Mouse (Mus musculus): ENCODE measurements around the gene Pdcd4.

Gene Pdcd4

DNA sequence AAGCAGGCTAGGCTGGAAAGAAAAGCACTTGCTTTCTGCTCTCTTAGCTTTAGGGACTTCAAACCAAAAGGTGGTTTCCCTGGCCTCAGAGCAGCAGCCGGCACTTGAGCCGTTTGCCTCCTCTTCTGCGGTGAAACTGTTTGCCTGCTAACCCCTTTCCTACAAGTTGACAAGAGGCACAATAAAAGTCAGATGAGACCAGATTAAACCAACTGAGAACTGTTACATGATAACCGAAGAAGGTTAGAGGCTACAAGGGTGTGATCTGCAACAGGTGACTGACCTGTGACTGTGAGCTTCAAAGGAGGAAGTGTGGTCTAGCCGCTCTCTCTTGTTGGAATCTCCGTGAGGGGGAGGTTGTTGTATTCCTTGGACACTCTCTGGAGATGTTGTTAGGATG is 20.5 kb upstream of the Pdcd4 start:
- DNase-seq (ENCODE audit: low spot score): no peak

- DNase-seq (ENCODE audit: low spot score): no peak
Observed at GRCm38 (mm10) chr19:53872994-53873713, 18.9 kb upstream of the Pdcd4 start.

- no peak for DNase-seq (ENCODE audit: low spot score)
Observed at GRCm38 (mm10) chr19:53875246-53875645, 16.8 kb upstream of the Pdcd4 start.

DNA sequence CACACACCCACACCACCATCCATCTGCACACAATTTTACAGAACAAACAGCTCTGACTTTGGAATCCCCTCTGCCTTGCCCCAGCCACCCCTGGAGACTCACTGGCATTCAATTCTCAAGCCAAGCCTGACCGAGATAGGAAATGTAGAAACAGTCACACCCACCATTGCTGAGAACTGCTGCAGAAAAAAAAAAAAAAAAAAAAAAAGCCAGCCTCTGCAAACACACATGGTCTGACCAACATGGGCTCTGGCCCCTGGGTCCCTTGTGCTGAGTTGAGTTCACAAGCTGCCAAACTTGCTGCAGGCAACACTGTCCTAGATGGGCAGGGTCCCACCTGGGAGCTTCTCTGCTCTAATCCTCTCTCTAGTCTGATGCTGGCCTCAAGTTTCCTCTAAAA is 14.3 kb upstream of the Pdcd4 start:
- no peak for DNase-seq (ENCODE audit: low spot score)

DNA sequence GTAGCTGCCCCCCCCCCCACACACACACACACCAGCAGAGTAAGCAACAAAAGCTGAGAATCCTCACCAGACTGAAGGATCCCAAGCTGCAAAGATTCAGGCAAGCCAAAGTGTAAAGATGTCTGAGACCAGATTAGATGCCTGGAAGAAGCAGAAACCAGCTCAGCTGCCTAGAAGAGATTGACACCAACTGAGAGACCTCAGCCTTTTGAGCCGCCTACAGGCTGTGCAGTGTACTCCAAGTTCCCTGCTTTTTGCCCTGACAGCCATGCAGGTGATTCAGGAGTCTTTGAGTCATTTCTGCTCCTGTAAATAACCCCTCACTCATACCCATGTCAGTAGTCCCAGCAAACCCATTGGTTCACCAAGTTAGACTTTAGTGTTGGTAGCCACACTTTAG is 11.6 kb upstream of the Pdcd4 start:
- DNase-seq (ENCODE audit: low spot score): no peak

DNA sequence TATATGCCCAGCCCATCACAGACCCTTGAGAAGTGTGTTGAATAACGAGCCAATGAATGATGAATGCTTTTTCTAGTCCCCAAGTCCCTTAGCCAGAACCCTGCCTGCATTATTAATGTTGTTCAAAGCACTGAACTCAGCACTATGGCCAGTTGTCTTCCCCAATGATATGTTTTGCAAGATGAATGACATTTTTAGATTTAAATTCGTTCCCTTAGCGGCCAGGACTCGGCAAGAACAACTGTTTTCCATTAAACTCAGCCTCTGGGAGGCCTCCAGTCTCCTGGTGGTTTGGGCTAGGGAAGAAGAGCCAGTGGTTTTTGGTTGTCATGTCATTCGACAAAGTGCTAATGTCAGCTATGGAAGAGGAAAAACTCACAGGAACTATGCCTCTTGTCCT is 10.2 kb upstream of the Pdcd4 start:
- no peak for DNase-seq (ENCODE audit: low spot score)

DNA sequence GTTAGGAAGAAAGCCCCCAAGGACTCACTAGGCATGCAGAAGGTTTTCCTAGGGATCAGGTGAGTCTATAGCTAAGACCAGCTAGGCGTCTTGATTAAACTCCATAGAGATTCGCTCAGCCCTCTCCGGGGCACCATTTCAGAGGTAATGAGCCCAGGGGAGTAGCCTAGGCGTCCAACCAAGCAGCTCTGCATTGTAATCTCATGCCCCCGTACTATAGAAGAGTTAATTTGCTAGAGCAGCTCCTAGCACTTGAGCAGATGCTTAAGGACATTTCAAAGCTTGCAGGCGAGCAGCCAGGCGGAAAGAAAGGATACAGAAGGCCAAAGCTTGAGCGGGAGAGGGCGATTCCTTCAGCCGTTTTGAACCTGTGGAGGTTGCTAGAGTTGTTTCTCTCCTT is 6.6 kb upstream of the Pdcd4 start:
- DNase-seq (ENCODE audit: low spot score): no peak

GRCm38 (mm10) chr19:53886576-53887370 is 5.3 kb upstream of the Pdcd4 start:
- no peak for DNase-seq (ENCODE audit: low spot score)

- no peak for DNase-seq (ENCODE audit: low spot score)
Observed at GRCm38 (mm10) chr19:53887822-53888221, 4.2 kb upstream of the Pdcd4 start.

- no peak for DNase-seq (ENCODE audit: low spot score)
Observed at GRCm38 (mm10) chr19:53888331-53888730, 3.7 kb upstream of the Pdcd4 start.

- DNase-seq (ENCODE audit: low spot score): no peak
Observed at GRCm38 (mm10) chr19:53889555-53889954, 2.5 kb upstream of the Pdcd4 start.

- no peak for DNase-seq (ENCODE audit: low spot score)
Observed at GRCm38 (mm10) chr19:53890274-53890673, 1.8 kb upstream of the Pdcd4 start.

- no peak for DNase-seq (ENCODE audit: low spot score)
Observed at GRCm38 (mm10) chr19:53890781-53891251, 1.2 kb upstream of the Pdcd4 start.

- DNase-seq (ENCODE audit: low spot score): no peak
Observed at GRCm38 (mm10) chr19:53891569-53891968, 462 bp upstream of the Pdcd4 start.

DNA sequence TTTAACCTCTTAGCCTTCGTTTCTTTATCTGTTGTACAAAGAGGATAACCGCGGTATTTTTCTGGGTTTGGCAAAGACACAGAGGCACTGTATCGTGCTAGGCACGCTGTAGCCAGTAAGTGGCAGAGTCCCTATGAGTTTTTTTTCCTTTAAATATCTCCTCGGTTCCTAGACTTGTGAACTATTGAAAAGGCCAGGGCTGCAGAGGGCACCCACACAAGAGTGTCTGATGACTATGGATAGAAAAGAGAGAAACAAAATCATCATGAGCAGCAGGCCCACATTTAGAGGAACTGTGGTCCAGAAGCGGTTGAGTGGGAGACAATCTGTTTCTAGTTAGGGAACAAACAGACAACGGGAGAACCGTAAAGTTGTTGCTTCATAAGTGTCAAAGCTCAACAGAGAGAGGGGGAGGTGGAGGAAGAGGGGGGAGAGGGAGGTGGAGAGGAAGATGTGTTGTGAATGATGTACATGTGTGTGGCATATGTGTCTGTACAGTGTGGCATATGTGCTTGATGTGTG is 868 bp downstream of the Pdcd4 start:
- peak; percentile 60 for DNase-seq (ENCODE audit: low spot score)

DNA sequence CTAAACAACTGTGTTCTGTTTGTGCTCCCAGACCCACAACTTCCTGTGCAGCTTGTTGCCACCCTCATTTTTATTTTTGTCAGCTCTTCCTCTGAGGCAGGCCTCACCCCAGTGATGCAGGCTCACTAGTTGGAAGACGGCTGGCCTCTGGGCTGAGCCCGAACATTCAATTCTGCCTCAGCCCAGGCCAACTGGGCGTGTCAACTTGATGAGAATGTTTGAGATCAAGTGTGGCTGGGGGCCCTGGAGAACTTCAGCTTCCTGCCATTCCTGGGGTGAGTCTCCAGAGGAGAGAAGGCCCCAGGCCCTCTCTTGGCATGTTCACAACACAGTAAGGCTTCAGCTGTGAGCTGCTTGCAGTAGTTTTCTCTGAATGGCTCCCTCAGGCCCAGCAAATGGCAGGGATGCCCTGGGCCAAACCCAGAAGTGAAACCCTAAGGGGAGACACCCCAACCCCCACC is 1.7 kb downstream of the Pdcd4 start:
- no peak for DNase-seq (ENCODE audit: low spot score)

- DNase-seq (ENCODE audit: low spot score): no peak
Observed at GRCm38 (mm10) chr19:53894538-53895121, 2.6 kb downstream of the Pdcd4 start.

DNA sequence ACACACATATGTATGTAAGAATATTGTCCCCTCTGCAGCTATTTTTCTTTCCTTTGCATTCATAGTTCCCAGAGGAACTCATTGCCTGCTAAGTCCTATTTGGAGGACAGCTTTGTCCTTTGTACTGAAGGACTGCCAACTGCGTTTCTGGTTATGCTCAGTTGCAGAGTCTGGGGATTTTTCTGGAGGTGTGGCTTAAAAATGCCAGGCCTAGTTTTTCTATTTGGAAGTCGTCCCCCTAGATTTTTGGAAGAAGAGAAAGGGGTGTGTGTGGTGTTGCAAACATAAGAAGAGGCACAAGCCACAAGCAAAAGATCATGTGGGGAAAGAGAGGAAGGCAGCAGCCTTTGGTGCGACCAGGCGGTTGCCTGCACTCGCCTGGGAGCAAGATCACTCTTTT is 6.0 kb downstream of the Pdcd4 start:
- DNase-seq (ENCODE audit: low spot score): no peak

DNA sequence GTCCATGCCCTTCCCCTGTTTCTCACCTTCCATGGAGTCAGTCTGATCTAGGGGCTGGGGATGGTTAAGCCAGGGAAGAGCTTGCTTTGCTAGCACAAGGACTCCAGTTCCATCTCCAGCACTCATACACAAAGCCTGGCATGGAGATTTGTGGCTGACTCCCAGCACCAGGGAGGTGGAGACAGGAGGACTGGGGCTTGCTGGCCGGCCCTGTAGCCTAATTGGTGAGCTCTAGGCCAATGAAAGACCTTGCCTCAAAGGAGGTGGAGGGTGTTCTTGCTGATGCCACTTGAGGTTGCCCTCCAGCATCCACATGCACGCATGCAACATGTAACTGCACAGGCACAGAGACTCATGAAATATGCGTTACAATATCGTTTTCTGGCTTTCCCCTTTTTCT is 6.5 kb downstream of the Pdcd4 start:
- DNase-seq (ENCODE audit: low spot score): no peak

GRCm38 (mm10) chr19:53898970-53899900 is 7.2 kb downstream of the Pdcd4 start:
- no peak for DNase-seq (ENCODE audit: low spot score)

- DNase-seq (ENCODE audit: low spot score): no peak
Observed at GRCm38 (mm10) chr19:53899941-53900610, 8.0 kb downstream of the Pdcd4 start.
